Mouse (Mus musculus) heart, embryonic 12.5 days (tissue): ENCODE data around the gene Plxdc1. TPM values are rescaled to one million over a fixed set of nuclear protein-coding genes. Genes with fewer than 3 reads are reported as not detected.
"Not testable (repeated sequence)": the region's sequence is repeated elsewhere in the genome, so short reads cannot be mapped to it uniquely, and the experiment has no call there.

ENCODE experiments used
- ATAC-seq: fragments of 200-750 bp; cut with Nextera tagmentation; 2 replicates; pipeline ENCODE4 v1.8.0; 2017; ENCODE audit warnings: moderate TSS enrichment, moderate library complexity; ENCODE audit not compliant: insufficient number of reproducible peaks, low FRiP score
- H3K27ac ChIP-seq: fragments of 300-500 bp; sonication (generic); 2 replicates; pipeline ENCODE4 v1.5.1; 2016; ENCODE audit warnings: mild to moderate bottlenecking, moderate library complexity; ENCODE audit not compliant: poor library complexity, severe bottlenecking
- H3K27me3 ChIP-seq: fragments of 300-500 bp; sonication (generic); replicated peaks from 2 replicates; pipeline ENCODE4 v1.6.1; 2016; ENCODE audit warnings: mild to moderate bottlenecking, moderate library complexity
- H3K36me3 ChIP-seq: fragments of 300-500 bp; sonication (generic); 2 replicates; pipeline ENCODE4 v1.6.1; 2016; ENCODE audit warnings: mild to moderate bottlenecking, moderate library complexity
- H3K4me1 ChIP-seq: fragments of 300-500 bp; sonication (generic); replicated peaks from 2 replicates; pipeline ENCODE4 v1.6.1; 2016; ENCODE audit warnings: mild to moderate bottlenecking
- H3K4me2 ChIP-seq: fragments of 300-500 bp; sonication (generic); 2 replicates; pipeline ENCODE4 v1.6.1; 2016; ENCODE audit warnings: mild to moderate bottlenecking, moderate library complexity
- H3K4me3 ChIP-seq: fragments of 300-500 bp; sonication (generic); 2 replicates; pipeline ENCODE4 v1.5.1; 2016; ENCODE audit warnings: mild to moderate bottlenecking
- H3K9ac ChIP-seq: fragments of 300-500 bp; sonication (generic); 2 replicates; pipeline ENCODE4 v1.6.1; 2016; ENCODE audit warnings: mild to moderate bottlenecking, moderate library complexity
- H3K9me3 ChIP-seq: fragments of 300-500 bp; sonication (generic); replicated peaks from 2 replicates; pipeline ENCODE4 v1.6.1; 2016; ENCODE audit warnings: mild to moderate bottlenecking, moderate library complexity
- WGBS: fragments of 180-500 bp; shearing (Covaris S2); methylation state at CpG from one replicate; pipeline ENCODE4 v1.1.7; 2016; 5-methylcytosine and 5-hydroxymethylcytosine counted together
- polyA plus RNA-seq: library from polyadenylated mRNA; unstranded; fragments of >200 nt; fragmentation: Nextera tagmentation; extraction: Ambion mirVana; gene quantifications from 2 replicates; pipeline ENCODE4 v1.2.1, GENCODE M21; 2016

Plxdc1 gene
- polyA plus RNA-seq, 1 experiment from 2014 or later = 0.31 TPM

GRCm38 (mm10) chr11:97954469-97955141 is 31.6 kb downstream of the Plxdc1 start:
- ATAC-seq = no peak
- Histone ChIP-seq H3K4me2 (0 out of 2 replicates have a peak overlapping the region, but pooled peaks have one; percentile 8), H3K4me1 (peaks cover 25% of the 10 kb centered on the region), H3K4me3 (no peak overlapping the region), H3K27ac (no peak overlapping the region), H3K9ac (no peak overlapping the region), H3K9me3 (no peaks in the 10 kb centered on the region), H3K27me3 (0 out of 2 replicates have a peak, but pooled peaks cover 5% of the 10 kb centered on the region), H3K36me3 (no peaks in the 10 kb centered on the region)
- 39% methylated on average over 14 of the region's 14 CpGs for WGBS

- ATAC-seq = no peak
- no peak overlapping the region for H3K27ac ChIP-seq
- peaks cover 23% of the 10 kb centered on the region for H3K4me1 ChIP-seq
- H3K4me3 ChIP-seq = no peak overlapping the region
- no peak overlapping the region for H3K4me2 ChIP-seq
- H3K9me3 ChIP-seq = no peaks in the 10 kb centered on the region
- no peaks in the 10 kb centered on the region for H3K36me3 ChIP-seq
- H3K9ac ChIP-seq = no peak overlapping the region
- 78% methylated on average over 6 of the region's 6 CpGs for WGBS
- 0 out of 2 replicates have a peak, but pooled peaks cover 5% of the 10 kb centered on the region for H3K27me3 ChIP-seq
Measured at GRCm38 (mm10) chr11:97953939-97954275, 32.3 kb downstream of the Plxdc1 start.

GRCm38 (mm10) chr11:97953179-97953938 is 32.9 kb downstream of the Plxdc1 start:
- no peak for ATAC-seq
- no peaks in the 10 kb centered on the region for H3K9me3 ChIP-seq
- H3K36me3 ChIP-seq = no peaks in the 10 kb centered on the region
- H3K27me3 ChIP-seq = 0 out of 2 replicates have a peak, but pooled peaks cover 5% of the 10 kb centered on the region
- WGBS = 72% methylated on average over 16 of the region's 16 CpGs
- peaks cover 21% of the 10 kb centered on the region for H3K4me1 ChIP-seq
- no peak overlapping the region for H3K9ac ChIP-seq
- H3K4me3 ChIP-seq = no peak overlapping the region
- H3K27ac ChIP-seq = no peak overlapping the region
- no peak overlapping the region for H3K4me2 ChIP-seq

GRCm38 (mm10) chr11:97952367-97953006 is 33.8 kb downstream of the Plxdc1 start:
- H3K27me3 ChIP-seq = 0 out of 2 replicates have a peak, but pooled peaks cover 5% of the 10 kb centered on the region
- no peaks in the 10 kb centered on the region for H3K9me3 ChIP-seq
- H3K4me3 ChIP-seq = no peak overlapping the region
- 74% methylated on average over 1 of the region's 1 CpGs for WGBS
- peaks cover 21% of the 10 kb centered on the region for H3K4me1 ChIP-seq
- no peak overlapping the region for H3K9ac ChIP-seq
- H3K4me2 ChIP-seq = no peak overlapping the region
- H3K36me3 ChIP-seq = no peaks in the 10 kb centered on the region
- no peak overlapping the region for H3K27ac ChIP-seq
- ATAC-seq = no peak

- Histone ChIP-seq H3K36me3 (no peaks in the 10 kb centered on the region), H3K9ac (no peak overlapping the region), H3K9me3 (no peaks in the 10 kb centered on the region), H3K27me3 (0 out of 2 replicates have a peak, but pooled peaks cover 5% of the 10 kb centered on the region), H3K27ac (no peak overlapping the region), H3K4me2 (no peak overlapping the region), H3K4me1 (peaks cover 14% of the 10 kb centered on the region), H3K4me3 (no peak overlapping the region)
- ATAC-seq = no peak
- WGBS = 61% methylated on average over 20 of the region's 20 CpGs
Measured at GRCm38 (mm10) chr11:97949703-97950475, 36.4 kb downstream of the Plxdc1 start.

GRCm38 (mm10) chr11:97947426-97947825 is 38.8 kb downstream of the Plxdc1 start:
- Histone ChIP-seq H3K36me3 (no peaks in the 10 kb centered on the region), H3K27me3 (0 out of 2 replicates have a peak, but pooled peaks cover 5% of the 10 kb centered on the region), H3K4me3 (no peak overlapping the region), H3K4me1 (no peaks in the 10 kb centered on the region), H3K9ac (no peak overlapping the region), H3K27ac (no peak overlapping the region), H3K9me3 (no peaks in the 10 kb centered on the region), H3K4me2 (no peak overlapping the region)
- no peak for ATAC-seq
- 15% methylated on average over 7 of the region's 7 CpGs for WGBS

GRCm38 (mm10) chr11:97945738-97946289 is 40.4 kb downstream of the Plxdc1 start:
- H3K9ac ChIP-seq, H3K27me3 ChIP-seq, H3K4me1 ChIP-seq, ATAC-seq, H3K4me3 ChIP-seq, H3K36me3 ChIP-seq, H3K9me3 ChIP-seq, H3K27ac ChIP-seq, H3K4me2 ChIP-seq: not testable (repeated sequence)
- WGBS = 86% methylated on average over 7 of the region's 7 CpGs

GRCm38 (mm10) chr11:97945031-97945430 is 41.2 kb downstream of the Plxdc1 start:
- no peak overlapping the region for H3K9ac ChIP-seq
- no peaks in the 10 kb centered on the region for H3K36me3 ChIP-seq
- no peak overlapping the region for H3K4me2 ChIP-seq
- no peak overlapping the region for H3K4me3 ChIP-seq
- no peaks in the 10 kb centered on the region; the same call in 1 of the 2 replicates for H3K27me3 ChIP-seq
- 80% methylated on average over 10 of the region's 10 CpGs for WGBS
- ATAC-seq = no peak
- no peak overlapping the region for H3K27ac ChIP-seq
- H3K4me1 ChIP-seq = no peaks in the 10 kb centered on the region
- H3K9me3 ChIP-seq = no peaks in the 10 kb centered on the region

GRCm38 (mm10) chr11:97943256-97943655 is 43.0 kb downstream of the Plxdc1 start:
- Histone ChIP-seq H3K9ac (no peak overlapping the region), H3K4me3 (no peak overlapping the region), H3K27ac (no peak overlapping the region), H3K4me1 (no peaks in the 10 kb centered on the region), H3K36me3 (no peaks in the 10 kb centered on the region), H3K9me3 (no peaks in the 10 kb centered on the region), H3K27me3 (peaks cover 7% of the 10 kb centered on the region), H3K4me2 (no peak overlapping the region)
- WGBS = 78% methylated on average over 5 of the region's 5 CpGs
- no peak for ATAC-seq

GRCm38 (mm10) chr11:97942420-97943111 is 43.7 kb downstream of the Plxdc1 start:
- WGBS = 70% methylated on average over 15 of the region's 15 CpGs

More at GRCm38 (mm10) chr11:97942420-97943111, 43.7 kb downstream of the Plxdc1 start:
- Histone ChIP-seq H3K27ac (no peak overlapping the region), H3K9ac (no peak overlapping the region), H3K4me2 (no peak overlapping the region), H3K36me3 (no peaks in the 10 kb centered on the region), H3K4me3 (no peak overlapping the region), H3K27me3 (peaks cover 7% of the 10 kb centered on the region), H3K4me1 (no peaks in the 10 kb centered on the region), H3K9me3 (no peaks in the 10 kb centered on the region)
- ATAC-seq = no peak
